In the genomic region with DNA sequence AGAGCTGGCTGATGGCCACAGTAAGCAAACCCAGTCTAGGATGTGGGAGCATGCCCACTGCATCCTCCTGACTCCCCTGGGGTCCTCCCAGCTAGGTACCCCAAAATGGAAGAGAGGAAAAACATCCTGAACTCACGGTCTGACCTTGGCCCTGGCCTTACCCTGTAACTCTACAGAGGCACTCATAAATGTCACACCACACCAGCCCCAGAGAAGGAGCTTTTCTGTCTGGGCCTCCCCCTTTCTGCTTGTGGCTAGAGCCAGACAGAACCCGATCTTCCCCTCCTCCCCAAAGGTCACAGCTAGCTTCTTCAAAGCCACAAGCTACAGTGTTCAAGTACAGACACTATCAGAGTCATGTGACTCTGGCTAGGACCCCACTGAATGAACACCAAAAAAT, we compare ENCODE assay signal across 15 mouse cellular contexts. TPM values are rescaled to one million over a fixed set of nuclear protein-coding genes. Genes with fewer than 3 reads are reported as not detected.
A peak's percentile ranks its signal among the peaks of the same experiment; 100 is the strongest.
DNase-seq lines count a peak whose midpoint lies in the region; ATAC-seq and TF ChIP-seq lines count a peak whose summit lies in the region.
"Had no signal": no experiment of that assay in that cellular context is flagged by ENCODE, and none has a peak within 500 bp of the region (broad histone marks: within the 10 kb centered on the region; RNA-seq: fewer than 3 reads in every experiment).

No protein-coding gene starts in this region.

- no peak overlapping the region for H3K27ac ChIP-seq in kidney, postnatal 0 days
- peak overlapping the region; percentile 82 for H3K27ac ChIP-seq in macrophage
- H3K27ac ChIP-seq: intestine, embryonic 15.5 days; midbrain, embryonic 13.5 days; neural tube, embryonic 13.5 days had no signal

- H3K4me2 ChIP-seq in kidney, postnatal 0 days (ENCODE audit: low read length): no peak overlapping the region
- H3K4me2 ChIP-seq: heart, embryonic 12.5 days; intestine, embryonic 15.5 days; midbrain, embryonic 13.5 days; neural tube, embryonic 13.5 days had no signal

- no peaks in the 10 kb centered on the region for H3K9me3 ChIP-seq in kidney, postnatal 0 days (replicated peaks; ENCODE audit: low read length)
- H3K9me3 ChIP-seq: heart, embryonic 12.5 days; intestine, embryonic 15.5 days; midbrain, embryonic 13.5 days; neural tube, embryonic 13.5 days had no signal

- no peak overlapping the region for H3K4me3 ChIP-seq in kidney, postnatal 0 days (replicated peaks; ENCODE audit: low read depth, low read length)
- no peak overlapping the region for H3K4me3 ChIP-seq in macrophage (ENCODE audit: inconsistent target)
- H3K4me3 ChIP-seq: heart, embryonic 12.5 days; intestine, embryonic 15.5 days; midbrain, embryonic 13.5 days; neural tube, embryonic 13.5 days had no signal

- TF ChIP-seq CTCF in kidney, postnatal 0 days (IDR thresholded peaks at IDR 0.05; ENCODE audit: low read depth): no peak

- H3K4me1 ChIP-seq in kidney, postnatal 0 days (replicated peaks; ENCODE audit: insufficient read depth, low read length): no peaks in the 10 kb centered on the region
- H3K4me1 ChIP-seq: intestine, embryonic 15.5 days; midbrain, embryonic 13.5 days had no signal

- no peak for DNase-seq in kidney, postnatal 0 days (ENCODE audit: low spot score)
- DNase-seq in kidney, postnatal 14 days: no peak
- peak; percentile 81 for DNase-seq in CD4-positive, CD25-positive, alpha-beta regulatory T cell, adult 2 months (ENCODE audit: low read depth, low spot score)
- DNase-seq in right cerebral cortex, adult 2 months (ENCODE audit: low spot score in 2 of 2): no peak
- no peak for DNase-seq in left cerebral cortex, postnatal 14 days (ENCODE audit: low spot score in 2 of 2)
- DNase-seq in gastrocnemius, postnatal 10 days: no peak
- DNase-seq: cerebellum, adult 11-12 months; lung, postnatal 14 days had no signal

- H3K27me3 ChIP-seq in kidney, postnatal 0 days (ENCODE audit: insufficient read depth, low read length): no peaks in the 10 kb centered on the region
- H3K27me3 ChIP-seq: heart, embryonic 12.5 days; intestine, embryonic 15.5 days; midbrain, embryonic 13.5 days; neural tube, embryonic 13.5 days had no signal

- no peak overlapping the region for H3K9ac ChIP-seq in kidney, postnatal 0 days (ENCODE audit: low read depth, low read length)
- H3K9ac ChIP-seq: heart, embryonic 12.5 days; intestine, embryonic 15.5 days; midbrain, embryonic 13.5 days; neural tube, embryonic 13.5 days had no signal

- 0 out of 2 replicates have a peak, but pooled peaks have one; percentile 30 for ATAC-seq in kidney, postnatal 0 days (replicated peaks; ENCODE audit: low FRiP score, low read depth)
- peak; percentile 34 for ATAC-seq in common myeloid progenitor, adult 5-6 weeks (replicated peaks; ENCODE audit: low read depth, poor library complexity, severe bottlenecking)
- ATAC-seq: forebrain, embryonic 14.5 days; midbrain, embryonic 13.5 days had no signal

- 20% methylated on average over 2 of the region's 2 CpGs for WGBS in kidney, postnatal 0 days
- WGBS in macrophage (ENCODE audit: missing documents): no CpG with 5 or more reads among the region's 2 CpGs

- intact Hi-C loops in left cerebral cortex, postnatal 14 days (cut with DNase I): no loop called here

- H3K79me2 ChIP-seq in macrophage (ENCODE audit: inconsistent target): peaks cover 93% of the 10 kb centered on the region

- H3K36me3 ChIP-seq in kidney, postnatal 0 days (ENCODE audit: insufficient read depth, low read length): no peaks in the 10 kb centered on the region
- peaks cover 93% of the 10 kb centered on the region for H3K36me3 ChIP-seq in macrophage (ENCODE audit: inconsistent target)
- H3K36me3 ChIP-seq: heart, embryonic 12.5 days; intestine, embryonic 15.5 days; midbrain, embryonic 13.5 days; neural tube, embryonic 13.5 days had no signal

RNA-seq across cellular contexts. Expression of a gene that starts 25.3 kb away (rescaled TPM):
- 2.5 TPM in 2 replicates for polyA plus RNA-seq in kidney, postnatal 0 days (2015; fragmentation: Nextera tagmentation; extraction: Ambion mirVana)
- 17.1 and 20.1 TPM in 2 replicates for total RNA-seq in common myeloid progenitor, adult 5-6 weeks (2017)
- 100 to 1,000 TPM; 113 to 961 (median 353) TPM for total RNA-seq in macrophage (2018; cell fraction: chromatin; rRNA removed)
- total RNA-seq in macrophage (2018; cell fraction: cytosol; rRNA removed): 1,000 to 10,000 TPM in 2 of 26 experiments, 100 to 1,000 TPM in 24; 241 to 1,186 (median 606) TPM
- total RNA-seq in macrophage (2018; cell fraction: nucleus; rRNA removed): 1,000 to 10,000 TPM in 7 of 26 experiments, 100 to 1,000 TPM in 19; 164 to 1,820 (median 786) TPM
- polyA plus RNA-seq in macrophage (2018): 132 to 265 TPM (median 207 TPM) in 3 replicates
- 1 to 10 TPM; 2.8 to 3.1 TPM for total RNA-seq in left cerebral cortex, postnatal 14 days (2021)
- 1 to 10 TPM; 4.4 to 5.8 TPM for total RNA-seq in gastrocnemius, postnatal 10 days (2021)

RNA-seq across cellular contexts. Expression of a gene that starts 26.6 kb away (rescaled TPM):
- polyA plus RNA-seq in kidney, postnatal 0 days (2015; fragmentation: Nextera tagmentation; extraction: Ambion mirVana): 14.7 and 15.2 TPM in 2 replicates
- 26.6 and 41.7 TPM in 2 replicates for total RNA-seq in common myeloid progenitor, adult 5-6 weeks (2017)
- total RNA-seq in macrophage (2018; cell fraction: chromatin; rRNA removed): 100 to 1,000 TPM; 195 to 794 (median 326) TPM
- 10 to 100 TPM; 22.8 to 49.5 (median 35.7) TPM for total RNA-seq in macrophage (2018; cell fraction: cytosol; rRNA removed)
- 100 to 1,000 TPM in 16 of 26 experiments, 10 to 100 TPM in 10; 78.6 to 356 (median 119) TPM for total RNA-seq in macrophage (2018; cell fraction: nucleus; rRNA removed)
- 28.8 to 76.6 TPM (median 37.9 TPM) in 3 replicates for polyA plus RNA-seq in macrophage (2018)
- total RNA-seq in left cerebral cortex, postnatal 14 days (2021): 10 to 100 TPM; 55.5 to 56.5 TPM
- 10 to 100 TPM; 26.3 to 27.2 TPM for total RNA-seq in gastrocnemius, postnatal 10 days (2021)
